Mouse (Mus musculus) forebrain, embryonic 15.5 days (tissue): ENCODE measurements around the gene Trim9. TPM values are rescaled to one million over a fixed set of nuclear protein-coding genes. Genes with fewer than 3 reads are reported as not detected.

ENCODE experiments used
- ATAC-seq: fragments of 200-750 bp; cut with Nextera tagmentation; replicated peaks from 2 replicates; pipeline ENCODE4 v1.8.0; 2017; ENCODE audit warnings: mild to moderate bottlenecking, moderate TSS enrichment, moderate library complexity
- H3K27ac ChIP-seq: fragments of 300-500 bp; sonication (generic); replicated peaks from 2 replicates; pipeline ENCODE4 v1.5.1; 2015; ENCODE audit warnings: mild to moderate bottlenecking, inconsistent platforms
- H3K27me3 ChIP-seq: fragments of 300-500 bp; sonication (generic); 2 replicates; pipeline ENCODE4 v1.6.1; 2015; ENCODE audit warnings: inconsistent platforms
- H3K36me3 ChIP-seq: fragments of 300-500 bp; sonication (generic); 2 replicates; pipeline ENCODE4 v1.6.1; 2015; ENCODE audit warnings: mild to moderate bottlenecking, inconsistent platforms
- H3K4me1 ChIP-seq: fragments of 300-500 bp; sonication (generic); 2 replicates; pipeline ENCODE4 v1.6.1; 2015; ENCODE audit warnings: inconsistent platforms
- H3K4me2 ChIP-seq: fragments of 300-500 bp; sonication (generic); replicated peaks from 2 replicates; pipeline ENCODE4 v1.6.1; 2015; ENCODE audit warnings: mild to moderate bottlenecking, inconsistent platforms
- H3K4me3 ChIP-seq: fragments of 300-500 bp; sonication (generic); 2 replicates; pipeline ENCODE4 v1.5.1; 2015; ENCODE audit warnings: mild to moderate bottlenecking, inconsistent platforms
- H3K9ac ChIP-seq: fragments of 300-500 bp; sonication (generic); replicated peaks from 2 replicates; pipeline ENCODE4 v1.6.1; 2015; ENCODE audit warnings: mild to moderate bottlenecking, inconsistent platforms
- H3K9me3 ChIP-seq: fragments of 300-500 bp; sonication (generic); 2 replicates; pipeline ENCODE4 v1.6.1; 2016; ENCODE audit warnings: inconsistent platforms
- WGBS: fragments of 180-500 bp; shearing (Covaris S2); methylation state at CpG from one replicate; pipeline ENCODE4 v1.1.7; 2015; ENCODE audit warnings: mixed read lengths; 5-methylcytosine and 5-hydroxymethylcytosine counted together
- polyA plus RNA-seq: library from polyadenylated mRNA; unstranded; fragments of >200 nt; fragmentation: Nextera tagmentation; extraction: Ambion mirVana; gene quantifications from 2 replicates; pipeline ENCODE4 v1.2.1, GENCODE M21; 2015

Gene Trim9
- polyA plus RNA-seq, 1 experiment from 2014 or later = 51.8 TPM

GRCm38 (mm10) chr12:70221425-70221824 is 126.0 kb downstream of the Trim9 start:
- no peak overlapping the region for H3K4me2 ChIP-seq
- H3K4me3 ChIP-seq = no peak overlapping the region
- no peak overlapping the region for H3K27ac ChIP-seq
- H3K4me1 ChIP-seq = peaks cover 7% of the 10 kb centered on the region; the same call in 1 of the 2 replicates
- 77% methylated on average over 5 of the region's 5 CpGs for WGBS
- no peaks in the 10 kb centered on the region for H3K27me3 ChIP-seq
- H3K36me3 ChIP-seq = no peaks in the 10 kb centered on the region
- ATAC-seq = no peak
- no peak overlapping the region for H3K9ac ChIP-seq
- no peaks in the 10 kb centered on the region for H3K9me3 ChIP-seq

GRCm38 (mm10) chr12:70218795-70219540 is 128.4 kb downstream of the Trim9 start:
- Histone ChIP-seq H3K27me3 (no peaks in the 10 kb centered on the region), H3K36me3 (no peaks in the 10 kb centered on the region), H3K4me1 (peaks cover 9% of the 10 kb centered on the region; the same call in 1 of the 2 replicates), H3K4me2 (no peak overlapping the region), H3K9ac (no peak overlapping the region), H3K9me3 (no peaks in the 10 kb centered on the region), H3K4me3 (no peak overlapping the region), H3K27ac (no peak overlapping the region)
- WGBS = 88% methylated on average over 8 of the region's 8 CpGs
- no peak for ATAC-seq

- H3K4me2 ChIP-seq = no peak overlapping the region
- no peaks in the 10 kb centered on the region for H3K9me3 ChIP-seq
- H3K9ac ChIP-seq = no peak overlapping the region
- H3K36me3 ChIP-seq = no peaks in the 10 kb centered on the region
- H3K27me3 ChIP-seq = no peaks in the 10 kb centered on the region
- 24% methylated on average over 16 of the region's 16 CpGs for WGBS
- peaks cover 4% of the 10 kb centered on the region; the same call in 1 of the 2 replicates for H3K4me1 ChIP-seq
- no peak overlapping the region for H3K4me3 ChIP-seq
- no peak overlapping the region for H3K27ac ChIP-seq
- ATAC-seq = no peak
Observed at GRCm38 (mm10) chr12:70216229-70216800, 131.1 kb downstream of the Trim9 start.

- Histone ChIP-seq H3K4me3 (no peak overlapping the region), H3K36me3 (no peaks in the 10 kb centered on the region), H3K4me1 (peaks cover 4% of the 10 kb centered on the region; the same call in 1 of the 2 replicates), H3K9ac (no peak overlapping the region), H3K27me3 (no peaks in the 10 kb centered on the region), H3K9me3 (no peaks in the 10 kb centered on the region), H3K4me2 (no peak overlapping the region), H3K27ac (no peak overlapping the region)
- WGBS = 89% methylated on average over 8 of the region's 8 CpGs
- ATAC-seq = no peak
Observed at GRCm38 (mm10) chr12:70214281-70214680, 133.1 kb downstream of the Trim9 start.

- no peak for ATAC-seq
Observed at GRCm38 (mm10) chr12:70213601-70214000, 133.8 kb downstream of the Trim9 start.

DNA sequence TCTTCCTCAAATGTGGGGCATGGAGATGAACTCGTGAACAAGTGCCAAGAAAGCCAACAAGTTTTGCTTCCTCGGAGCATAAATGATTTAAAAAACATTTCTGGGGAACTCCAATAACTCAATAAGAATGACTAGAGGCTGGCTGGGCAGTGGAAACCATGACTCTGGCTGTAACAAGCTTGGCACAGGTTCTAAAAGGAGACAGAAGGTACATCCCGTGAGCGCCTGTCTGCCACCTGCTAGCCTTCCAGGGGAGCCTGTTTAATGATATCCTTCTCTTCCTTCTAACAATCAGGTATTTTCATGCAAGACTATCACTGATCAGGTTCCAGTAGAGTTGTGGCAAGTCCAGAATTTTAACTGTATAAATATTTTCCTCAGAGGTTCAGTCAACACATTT is 134.9 kb downstream of the Trim9 start:
- H3K4me2 ChIP-seq = no peak overlapping the region
- H3K4me1 ChIP-seq = peaks cover 4% of the 10 kb centered on the region; the same call in 1 of the 2 replicates
- no peak overlapping the region for H3K4me3 ChIP-seq
- no peak overlapping the region for H3K9ac ChIP-seq
- no peaks in the 10 kb centered on the region for H3K27me3 ChIP-seq
- H3K36me3 ChIP-seq = no peaks in the 10 kb centered on the region
- H3K27ac ChIP-seq = no peak overlapping the region
- no peak for ATAC-seq
- H3K9me3 ChIP-seq = no peaks in the 10 kb centered on the region
- WGBS = 77% methylated on average over 4 of the region's 4 CpGs

More at GRCm38 (mm10) chr12:70213601-70214000, 133.8 kb downstream of the Trim9 start:
- H3K4me1 ChIP-seq = peaks cover 4% of the 10 kb centered on the region; the same call in 1 of the 2 replicates
- H3K9ac ChIP-seq = no peak overlapping the region
- no peaks in the 10 kb centered on the region for H3K36me3 ChIP-seq
- 92% methylated on average over 6 of the region's 6 CpGs for WGBS
- no peaks in the 10 kb centered on the region for H3K9me3 ChIP-seq
- H3K27ac ChIP-seq = no peak overlapping the region
- H3K27me3 ChIP-seq = no peaks in the 10 kb centered on the region
- no peak overlapping the region for H3K4me3 ChIP-seq
- no peak overlapping the region for H3K4me2 ChIP-seq

- no peaks in the 10 kb centered on the region for H3K4me1 ChIP-seq
- H3K36me3 ChIP-seq = no peaks in the 10 kb centered on the region
- H3K27ac ChIP-seq = no peak overlapping the region
- no peak for ATAC-seq
- H3K9ac ChIP-seq = no peak overlapping the region
- 64% methylated on average over 5 of the region's 5 CpGs for WGBS
- H3K4me2 ChIP-seq = no peak overlapping the region
- H3K27me3 ChIP-seq = no peaks in the 10 kb centered on the region
- H3K4me3 ChIP-seq = no peak overlapping the region
- no peaks in the 10 kb centered on the region for H3K9me3 ChIP-seq
Observed at GRCm38 (mm10) chr12:70208214-70208613, 139.2 kb downstream of the Trim9 start.

- WGBS = 79% methylated on average over 8 of the region's 8 CpGs
- Histone ChIP-seq H3K4me1 (no peaks in the 10 kb centered on the region), H3K27ac (no peak overlapping the region)
Observed at GRCm38 (mm10) chr12:70204433-70204832, 143.0 kb downstream of the Trim9 start.

GRCm38 (mm10) chr12:70201926-70202529 is 145.4 kb downstream of the Trim9 start:
- H3K4me2 ChIP-seq = no peak overlapping the region
- no peaks in the 10 kb centered on the region for H3K4me1 ChIP-seq
- ATAC-seq = no peak

More at GRCm38 (mm10) chr12:70204433-70204832, 143.0 kb downstream of the Trim9 start:
- ATAC-seq = no peak
- no peaks in the 10 kb centered on the region for H3K36me3 ChIP-seq
- H3K4me3 ChIP-seq = no peak overlapping the region
- H3K4me2 ChIP-seq = no peak overlapping the region
- H3K9me3 ChIP-seq = no peaks in the 10 kb centered on the region
- H3K27me3 ChIP-seq = no peaks in the 10 kb centered on the region
- H3K9ac ChIP-seq = no peak overlapping the region

DNA sequence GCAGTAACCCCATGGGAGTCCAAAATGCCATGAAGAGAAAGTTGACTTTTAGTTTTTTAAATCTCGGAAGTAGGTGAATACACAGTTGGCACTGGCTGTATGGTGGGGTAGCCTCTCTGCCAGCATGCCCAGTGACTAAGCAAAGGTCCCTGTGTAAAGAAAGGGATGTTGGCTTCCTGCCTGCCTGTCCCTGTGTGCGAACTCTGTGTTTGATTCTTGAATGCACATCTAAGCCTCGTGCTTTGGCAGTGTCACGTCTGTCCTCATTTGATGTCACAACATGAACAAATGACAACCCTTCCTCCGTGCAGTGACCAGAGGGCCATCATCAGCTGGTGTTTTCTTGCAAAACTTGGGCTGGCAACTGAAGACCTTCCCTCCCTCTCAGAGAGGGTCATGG is 151.1 kb downstream of the Trim9 start:
- WGBS = 76% methylated on average over 5 of the region's 5 CpGs
- Histone ChIP-seq H3K27me3 (no peaks in the 10 kb centered on the region), H3K9ac (no peak overlapping the region), H3K4me2 (no peak overlapping the region), H3K4me1 (0 out of 2 replicates have a peak, but pooled peaks cover 11% of the 10 kb centered on the region), H3K9me3 (no peaks in the 10 kb centered on the region), H3K4me3 (no peak overlapping the region), H3K36me3 (no peaks in the 10 kb centered on the region), H3K27ac (no peak overlapping the region)
- no peak for ATAC-seq

More at GRCm38 (mm10) chr12:70201926-70202529, 145.4 kb downstream of the Trim9 start:
- no peaks in the 10 kb centered on the region for H3K27me3 ChIP-seq
- H3K4me3 ChIP-seq = no peak overlapping the region
- no peaks in the 10 kb centered on the region for H3K9me3 ChIP-seq
- no peak overlapping the region for H3K27ac ChIP-seq
- H3K36me3 ChIP-seq = no peaks in the 10 kb centered on the region
- no peak overlapping the region for H3K9ac ChIP-seq
- 86% methylated on average over 5 of the region's 5 CpGs for WGBS

- no peaks in the 10 kb centered on the region for H3K9me3 ChIP-seq
- H3K27ac ChIP-seq = no peak overlapping the region
- H3K4me1 ChIP-seq = 0 out of 2 replicates have a peak, but pooled peaks cover 11% of the 10 kb centered on the region
- H3K4me3 ChIP-seq = no peak overlapping the region
- 96% methylated on average over 6 of the region's 6 CpGs for WGBS
- H3K4me2 ChIP-seq = no peak overlapping the region
- H3K36me3 ChIP-seq = no peaks in the 10 kb centered on the region
- no peak overlapping the region for H3K9ac ChIP-seq
- no peaks in the 10 kb centered on the region for H3K27me3 ChIP-seq
- ATAC-seq = no peak
Observed at GRCm38 (mm10) chr12:70195426-70195825, 152.0 kb downstream of the Trim9 start.
